Mouse (Mus musculus) small intestine, adult 2 months (tissue): ENCODE results near the gene Ext2.

Experiments
- CTCF ChIP-seq: fragments of 200-500 bp; IDR thresholded peaks from 2 replicates; pipeline ENCODE4 v1.5.1; 2012; ENCODE audit warnings: low read depth, mild to moderate bottlenecking, control low read depth, inconsistent platforms, low read length, moderate library complexity, mixed read lengths; ENCODE audit not compliant: insufficient replicate concordance, insufficient read length; ENCODE audit errors: extremely low read depth
- POLR2A ChIP-seq: fragments of 200-500 bp; IDR thresholded peaks from 2 replicates; pipeline ENCODE4 v1.6.1; 2012; ENCODE audit warnings: low read depth, mild to moderate bottlenecking, control low read depth, inconsistent platforms, low read length, moderate library complexity

- TF ChIP-seq POLR2A (no peak), CTCF (no peak)
Measured at GRCm38 (mm10) chr2:93868566-93868965, 46.2 kb upstream of the Ext2 start.
